Mouse (Mus musculus): ENCODE results near the gene Hist2h2ac. TPM values are rescaled to one million over a fixed set of nuclear protein-coding genes. Genes with fewer than 3 reads are reported as not detected.
A peak's percentile ranks its signal among the peaks of the same experiment; 100 is the strongest.
"Not testable (repeated sequence)": the region's sequence is repeated elsewhere in the genome, so short reads cannot be mapped to it uniquely, and the experiment has no call there.

The Hist2h2ac gene
- total RNA-seq (2021) = 10 to 100 TPM; 12.1 to 12.5 TPM
- long read RNA-seq, experiment 1 = 0 reads
- long read RNA-seq, experiment 2 = 0 reads

DNA sequence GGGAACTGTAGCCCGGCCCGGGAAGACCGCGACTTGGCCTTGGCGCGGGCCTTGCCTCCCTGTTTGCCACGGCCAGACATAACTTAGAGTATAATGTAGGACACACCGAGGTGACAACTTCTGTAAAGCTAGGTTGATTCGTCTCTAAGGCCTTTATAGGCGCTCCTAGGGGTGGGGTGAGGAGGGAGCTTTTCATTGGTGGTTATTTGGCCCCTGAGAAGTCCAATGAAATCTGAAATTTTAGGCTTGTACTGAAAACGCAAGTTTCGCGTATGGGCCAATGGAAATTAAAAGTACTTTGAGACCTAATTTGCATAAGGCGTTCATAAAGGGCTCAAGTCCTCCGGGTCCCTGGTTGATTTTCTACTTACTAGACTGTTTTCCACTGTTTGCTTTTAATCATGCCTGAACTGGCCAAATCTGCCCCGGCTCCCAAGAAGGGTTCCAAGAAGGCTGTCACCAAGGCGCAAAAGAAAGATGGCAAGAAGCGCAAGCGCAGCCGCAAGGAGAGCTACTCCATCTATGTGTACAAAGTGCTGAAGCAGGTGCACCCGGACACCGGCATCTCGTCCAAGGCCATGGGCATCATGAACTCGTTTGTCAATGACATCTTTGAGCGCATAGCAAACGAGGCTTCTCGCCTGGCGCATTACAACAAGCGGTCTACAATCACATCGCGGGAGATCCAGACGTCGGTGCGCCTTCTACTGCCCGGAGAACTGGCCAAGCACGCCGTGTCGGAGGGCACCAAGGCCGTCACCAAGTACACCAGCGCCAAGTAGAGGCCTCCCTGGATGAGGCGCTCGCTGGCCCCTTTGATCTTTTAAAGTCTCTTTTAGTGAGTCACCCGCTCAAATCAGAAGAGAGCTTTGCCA lies at the start of gene Hist2h2ac, which contains the start of gene Hist2h2be:
Hist2h2ac (minus strand) TSS at position 116 of the 875 bp plus-strand sequence.
Hist2h2be (plus strand) TSS at position 355 of the 875 bp plus-strand sequence.
- DNase-seq = peak; percentile 81

- DNase-seq = peak; percentile 91
Observed at GRCm38 (mm10) chr3:96269511-96270474, 49.1 kb upstream of the Hist2h2ac start, which contains the start of gene Hist2h2bb. Hist2h2bb (plus strand) TSS chr3:96269752.

DNA sequence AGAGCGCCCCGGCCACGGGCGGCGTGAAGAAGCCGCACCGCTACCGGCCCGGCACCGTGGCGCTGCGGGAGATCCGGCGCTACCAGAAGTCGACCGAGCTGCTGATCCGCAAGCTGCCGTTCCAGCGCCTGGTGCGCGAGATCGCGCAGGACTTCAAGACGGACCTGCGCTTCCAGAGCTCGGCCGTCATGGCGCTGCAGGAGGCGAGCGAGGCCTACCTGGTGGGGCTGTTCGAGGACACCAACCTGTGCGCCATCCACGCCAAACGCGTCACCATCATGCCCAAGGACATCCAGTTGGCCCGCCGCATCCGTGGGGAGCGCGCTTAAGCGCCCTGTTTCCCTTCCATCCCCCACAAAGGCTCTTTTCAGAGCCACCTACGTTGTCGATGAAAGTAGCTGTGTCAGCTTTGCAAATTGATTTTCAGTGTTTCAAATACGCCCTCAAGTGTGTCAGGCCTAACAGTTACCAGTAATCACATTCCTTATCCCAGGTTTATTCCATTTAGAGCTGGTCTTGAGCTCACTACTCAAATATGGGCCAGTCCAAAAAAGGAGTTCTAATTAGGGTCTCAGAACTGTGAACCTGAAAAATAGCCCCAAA lies 48.2 kb upstream of the Hist2h2ac start:
- DNase-seq = not testable (repeated sequence)

- DNase-seq = peak; percentile 74
Observed at GRCm38 (mm10) chr3:96268051-96268775, 47.5 kb upstream of the Hist2h2ac start, which contains the start of gene Hist2h3b. Hist2h3b (plus strand) TSS chr3:96268654.

DNA sequence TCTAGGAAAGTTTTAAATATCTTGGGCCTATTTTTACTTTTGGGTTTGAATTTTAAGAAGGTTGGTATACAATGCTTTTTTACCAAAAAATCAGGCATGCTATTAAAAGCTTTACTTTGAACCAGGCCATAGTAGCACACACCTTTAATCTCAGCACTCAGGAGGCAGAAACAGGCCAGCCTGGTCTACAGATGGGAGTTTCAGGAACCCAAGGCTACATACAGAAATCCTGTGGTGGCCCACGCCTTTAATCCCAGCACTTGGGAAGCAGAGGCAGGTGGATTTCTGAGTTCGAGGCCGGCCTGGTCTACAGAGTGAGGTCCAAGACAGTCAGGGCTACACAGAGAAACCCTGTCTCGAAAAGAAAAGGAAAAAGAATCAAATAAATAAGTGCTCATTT lies 46.9 kb upstream of the Hist2h2ac start:
- DNase-seq = no peak

GRCm38 (mm10) chr3:96266132-96266710 lies 45.5 kb upstream of the Hist2h2ac start:
- DNase-seq = no peak

- no peak for DNase-seq
Observed at GRCm38 (mm10) chr3:96264404-96264949, 43.8 kb upstream of the Hist2h2ac start.

DNA sequence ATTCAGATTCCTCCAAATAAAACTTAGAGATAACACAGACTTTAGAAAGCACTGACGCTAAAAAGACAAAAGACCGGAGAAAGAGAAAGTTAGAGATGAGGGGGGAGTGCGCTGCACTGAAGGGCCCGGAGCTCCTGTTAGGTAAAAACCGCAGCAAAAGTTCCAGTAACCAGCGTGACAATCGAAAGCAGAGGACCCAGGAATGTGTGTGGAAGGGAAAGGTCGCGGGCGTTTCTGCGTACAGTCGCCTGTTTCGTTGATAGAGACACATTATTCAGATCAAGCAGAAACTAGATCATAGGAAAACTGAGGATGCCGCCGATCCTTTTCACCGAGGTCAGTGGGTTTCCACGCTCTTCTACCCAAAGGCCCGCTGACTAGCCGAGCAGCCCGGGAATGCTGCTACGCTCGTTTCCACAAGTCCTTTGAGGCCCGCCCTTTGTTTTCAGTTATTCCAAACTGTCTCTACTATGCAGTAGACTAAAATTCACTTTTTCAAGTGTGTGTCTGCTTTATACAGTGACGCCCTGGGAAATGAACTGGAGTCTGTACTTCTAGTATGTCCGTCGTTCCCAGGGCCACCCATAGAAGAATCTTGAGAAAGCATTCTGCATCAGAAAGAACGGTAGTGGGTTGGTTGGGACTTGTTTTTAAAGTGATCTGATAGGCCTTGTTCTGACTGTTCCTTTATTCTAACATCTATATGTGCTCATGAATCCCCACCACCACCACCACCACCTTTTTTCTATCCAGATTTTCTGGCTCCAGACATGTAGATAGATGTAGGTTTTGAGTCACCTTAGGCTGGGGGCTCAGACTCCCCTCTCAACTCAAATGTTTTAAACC lies 43.1 kb upstream of the Hist2h2ac start:
- DNase-seq = no peak

- DNase-seq = peak; percentile 92
Observed at GRCm38 (mm10) chr3:96262979-96263550, 42.4 kb upstream of the Hist2h2ac start, which contains the start of gene Hist2h4. Hist2h4 (minus strand) TSS chr3:96263311.

GRCm38 (mm10) chr3:96262216-96262875 lies 41.7 kb upstream of the Hist2h2ac start:
- DNase-seq = peak; percentile 86

DNA sequence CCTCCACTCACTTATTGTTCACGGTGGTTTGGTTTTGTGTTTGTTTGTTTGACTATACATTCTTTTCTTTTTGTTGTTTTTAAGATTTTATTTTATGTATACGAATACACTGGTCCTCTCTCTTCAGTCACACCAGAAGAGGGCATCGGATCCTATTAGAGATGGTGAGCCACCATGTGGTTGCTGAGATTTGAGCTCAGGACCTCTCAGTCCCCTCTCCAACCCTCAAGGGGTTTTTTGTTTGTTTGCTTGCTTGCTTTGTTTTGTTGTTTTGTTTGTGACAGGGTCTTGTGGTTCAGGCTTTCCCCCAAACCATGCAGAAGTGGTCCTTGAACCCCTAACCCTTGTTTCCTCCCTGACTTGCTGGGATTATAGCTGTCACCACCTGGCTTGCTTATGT lies 40.9 kb upstream of the Hist2h2ac start:
- DNase-seq = no peak

DNA sequence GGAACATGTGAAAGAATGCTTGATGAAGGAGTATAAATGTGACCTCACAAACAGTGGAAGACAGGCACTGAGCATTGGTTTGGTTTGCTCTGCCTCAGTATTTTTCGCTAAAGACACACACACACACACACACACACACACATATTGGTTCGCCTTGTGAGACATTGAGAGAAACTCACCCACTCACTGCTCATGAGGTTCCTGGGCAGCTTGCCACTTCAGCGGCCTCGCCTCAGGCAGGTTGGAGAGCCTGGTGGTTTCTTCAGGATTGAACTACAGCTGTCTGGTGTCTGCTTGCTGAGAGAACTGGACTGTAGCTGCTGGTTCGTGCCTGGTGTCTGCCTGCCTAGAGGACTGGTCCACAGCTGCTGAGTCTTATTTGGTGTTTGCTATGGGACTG lies 39.5 kb upstream of the Hist2h2ac start:
- DNase-seq = no peak

GRCm38 (mm10) chr3:96257190-96257589 lies 36.5 kb upstream of the Hist2h2ac start:
- DNase-seq = no peak

DNA sequence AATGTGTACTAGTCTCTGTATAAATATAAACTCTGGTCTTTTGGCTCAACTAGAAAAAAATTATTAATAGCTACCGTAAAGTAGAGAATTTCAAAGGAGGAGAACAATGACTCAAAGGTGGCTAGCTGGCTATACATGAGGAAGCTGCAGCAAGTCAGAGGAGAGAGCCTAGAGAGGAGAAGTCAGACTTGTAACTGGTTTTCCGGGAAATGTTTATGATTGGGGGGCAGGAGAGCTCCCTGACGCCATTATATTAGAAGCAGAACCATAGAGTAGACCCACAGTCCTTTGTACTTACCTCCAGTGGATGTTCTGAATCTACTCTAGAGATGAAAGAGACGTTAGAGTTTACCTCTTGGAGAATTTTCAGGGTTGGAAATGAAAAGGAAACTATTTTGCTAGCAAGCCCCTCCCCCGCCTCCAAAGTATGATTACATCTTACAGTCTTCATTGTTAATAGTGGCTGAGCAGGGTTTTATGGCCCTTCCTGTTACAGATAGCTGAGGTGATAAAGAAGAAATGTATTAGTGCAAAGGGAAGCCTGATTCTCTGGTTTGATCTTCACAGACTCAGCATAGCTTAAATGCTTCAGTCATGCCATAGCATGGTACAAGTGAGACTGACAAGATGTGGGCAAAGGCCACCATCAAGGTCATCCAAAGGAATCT lies 35.4 kb upstream of the Hist2h2ac start:
- no peak for DNase-seq

GRCm38 (mm10) chr3:96254683-96255355 lies 34.1 kb upstream of the Hist2h2ac start:
- DNase-seq = no peak

GRCm38 (mm10) chr3:96251787-96252186 lies 31.1 kb upstream of the Hist2h2ac start:
- no peak for DNase-seq

DNA sequence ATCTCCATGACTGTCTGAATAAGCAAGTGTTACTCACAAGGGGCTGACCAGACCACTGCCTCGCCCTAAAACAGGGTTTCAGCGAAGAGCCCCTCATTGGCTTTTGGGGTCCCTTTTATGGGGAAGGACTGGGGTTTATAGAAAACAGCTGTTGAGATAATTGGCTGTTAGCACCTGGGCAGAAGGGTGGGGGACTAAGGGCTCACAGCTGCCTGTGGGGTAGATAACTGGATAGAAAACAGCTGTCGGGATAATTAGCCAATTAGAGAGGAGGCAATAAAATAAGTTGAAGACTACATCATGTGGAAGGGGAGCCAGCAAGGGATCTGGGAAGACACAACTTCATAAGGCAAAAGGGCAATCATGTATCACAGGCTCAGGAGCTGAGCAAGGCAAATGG lies 30.2 kb upstream of the Hist2h2ac start:
- no peak for DNase-seq

- no peak for DNase-seq
Observed at GRCm38 (mm10) chr3:96249034-96249345, 28.3 kb upstream of the Hist2h2ac start.
